Mouse (Mus musculus) embryonic stem cell, embryonic (primary cell): ENCODE results near the gene Pla2g3.

ENCODE experiments used
- CTCF ChIA-PET, 4 experiments: fragments of 300-600 bp in 2 of 4; fragments of 350-600 bp in 2 of 4; sonication (Branson Sonifier 250); formaldehyde crosslinking; loops; one replicate each; lab custom pipeline; 2022; ENCODE audit warnings: inconsistent platforms in 2 of 4; lab: Charles Lee
- POLR2A ChIA-PET, 4 experiments: fragments of 300-600 bp in 2 of 4; fragments of 350-600 bp in 2 of 4; sonication (Branson Sonifier 250); formaldehyde crosslinking; loops; one replicate each; lab custom pipeline; 2022; ENCODE audit warnings: antibody characterized with exemption in 4 of 4, inconsistent platforms in 1 of 4; lab: Charles Lee

The Pla2g3 gene

DNA sequence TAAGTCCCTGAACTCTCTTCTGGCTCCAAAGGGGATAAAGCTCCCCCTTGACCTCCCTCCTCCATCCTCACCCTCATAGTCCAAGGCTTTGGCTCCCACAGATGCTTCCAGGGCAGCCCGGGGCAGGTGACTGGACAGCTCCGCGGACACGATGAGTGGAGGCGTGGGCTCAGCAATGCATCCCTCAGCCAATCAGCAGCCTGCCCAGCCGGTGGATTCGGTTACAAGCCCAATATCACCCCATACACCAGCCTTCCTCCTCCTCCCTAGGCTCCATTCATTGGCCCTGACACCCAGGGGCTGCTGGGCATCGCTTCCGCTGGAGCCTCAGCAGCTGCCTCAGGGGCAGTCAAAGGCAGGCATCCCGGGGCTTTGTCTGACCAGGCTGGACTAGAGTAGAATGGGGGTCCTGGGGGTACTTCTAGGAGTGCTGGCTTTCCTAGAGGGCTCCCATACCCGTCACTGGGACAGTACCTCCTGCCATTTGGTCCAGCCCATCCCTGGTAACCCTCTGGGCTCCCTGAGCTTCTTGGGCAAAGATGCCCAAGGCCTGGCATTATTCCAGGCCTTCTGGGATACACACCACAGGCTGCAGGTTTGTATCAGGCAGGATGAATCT, at the start of gene Pla2g3:
TSS of gene Pla2g3 (plus strand) at position 333 of the 619 bp plus-strand sequence.
- CTCF ChIA-PET = interaction anchor here (0.6 to 2.2 kb wide), 4 partner anchors 16 to 388 kb away, joined by 3 to 7 read pairs (median 6); partner anchors contain the start of gene Selenom (in 1 of the 4)
- POLR2A ChIA-PET = interaction anchor here in 2 of 4 experiments (0.5 to 1.6 kb wide), 3 partner anchors 9 to 13 kb away, joined by 3 to 6 read pairs (median 3); no protein-coding TSS in a partner anchor

DNA sequence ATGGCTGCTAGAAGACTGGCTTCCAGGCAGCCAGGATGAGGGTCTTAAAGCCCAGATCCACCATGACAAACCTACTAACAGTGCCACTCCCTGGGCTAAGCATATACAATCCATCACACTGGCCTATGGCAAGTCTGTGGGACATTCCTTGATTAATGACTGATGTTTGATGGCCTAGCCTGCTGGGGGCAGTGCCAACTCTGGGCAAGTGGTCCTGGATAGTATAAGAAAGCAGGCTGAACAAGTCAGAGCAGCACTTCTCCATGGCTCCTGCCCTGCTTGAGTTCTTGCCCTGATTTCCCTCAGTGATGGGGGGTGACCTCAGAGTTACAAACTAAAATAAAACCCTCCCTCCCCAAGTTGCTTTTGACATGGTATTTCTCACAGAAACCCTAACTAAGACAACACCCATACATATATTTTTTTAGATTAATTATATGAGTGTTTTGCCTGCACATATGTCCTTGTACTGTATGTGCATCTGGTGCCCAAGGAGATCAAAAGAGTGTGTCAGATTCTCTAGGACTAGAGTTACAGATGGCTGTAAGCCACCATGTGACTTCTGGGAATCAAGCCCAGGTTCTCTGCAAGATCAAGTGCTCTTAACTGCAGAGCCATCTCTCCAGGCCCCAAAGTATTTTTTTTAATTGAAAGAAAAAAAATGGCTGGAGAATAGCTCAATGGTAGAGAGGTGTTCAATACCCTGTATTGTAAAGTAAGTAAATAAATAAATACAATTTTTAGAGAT, 46.2 kb upstream of the Pla2g3 start:
- ChIA-PET POLR2A (interaction anchor here in 2 of 4 experiments (2.7 to 3.5 kb wide), 2 partner anchors 10 kb away, joined by 10 to 14 read pairs; partner anchors contain the start of gene Rnf185 (in 2 of the 2)), CTCF (interaction anchor here in 1 of 4 experiments (1.8 kb wide), 1 partner anchor 11 kb away, joined by 4 read pairs; no protein-coding TSS in a partner anchor)

DNA sequence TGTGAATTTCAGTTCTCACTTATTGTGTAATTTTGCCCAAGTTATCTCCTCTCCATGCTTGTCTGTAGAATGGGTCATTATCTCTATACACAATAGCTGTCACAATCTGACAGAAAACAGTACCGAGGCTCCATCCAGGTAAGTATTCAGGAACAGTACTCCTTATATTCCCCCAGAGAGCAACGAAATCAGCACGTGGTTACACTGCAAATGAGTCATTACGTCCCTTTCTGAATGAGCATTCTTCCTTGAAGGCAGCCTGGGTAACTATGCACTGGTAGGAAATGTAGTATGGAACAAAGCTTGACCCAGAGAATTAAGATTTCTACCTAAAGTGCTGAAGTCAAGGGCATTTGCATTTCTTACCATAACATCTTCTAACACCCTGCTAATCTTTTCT, 45.4 kb upstream of the Pla2g3 start:
- POLR2A ChIA-PET = interaction anchor here in 2 of 4 experiments (0.5 to 2.7 kb wide), 4 partner anchors 9 to 153 kb away, joined by 3 to 10 read pairs (median 3); partner anchors contain the start of genes Pik3ip1 (in 1 of the 2) and Rnf185 (in 1 of the 2)
- CTCF ChIA-PET = interaction anchor here in 2 of 4 experiments (1.5 to 1.8 kb wide), 2 partner anchors 11 to 22 kb away, joined by 4 to 7 read pairs; no protein-coding TSS in a partner anchor

DNA sequence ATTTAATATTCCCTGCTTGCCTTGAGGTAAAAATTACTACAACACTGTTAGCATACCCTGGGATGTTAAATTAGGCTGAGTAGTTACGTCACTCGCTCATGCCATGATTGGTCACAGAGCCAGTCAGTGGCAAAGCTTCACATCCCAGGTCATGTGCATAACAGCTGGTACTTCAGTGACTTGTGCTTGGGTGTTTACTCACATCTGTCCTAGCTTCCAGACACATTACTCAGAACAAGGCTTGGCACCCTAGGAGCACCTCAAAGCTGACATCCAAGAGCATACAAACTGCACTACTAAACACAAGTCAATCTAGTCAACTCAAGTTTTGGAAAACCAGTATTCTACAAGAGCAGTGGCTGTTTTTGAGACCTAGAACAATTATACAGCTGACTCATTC, 45.0 kb upstream of the Pla2g3 start:
- ChIA-PET POLR2A (interaction anchor here in 3 of 4 experiments (0.5 to 2.7 kb wide), 5 partner anchors 8 to 154 kb away, joined by 3 to 10 read pairs (median 3); partner anchors contain the start of genes Pik3ip1 (in 1 of the 3) and Rnf185 (in 1 of the 3)), CTCF (interaction anchor here in 3 of 4 experiments (0.6 to 1.8 kb wide), 3 partner anchors 10 to 543 kb away, joined by 4 to 7 read pairs (median 4); no protein-coding TSS in a partner anchor)

DNA sequence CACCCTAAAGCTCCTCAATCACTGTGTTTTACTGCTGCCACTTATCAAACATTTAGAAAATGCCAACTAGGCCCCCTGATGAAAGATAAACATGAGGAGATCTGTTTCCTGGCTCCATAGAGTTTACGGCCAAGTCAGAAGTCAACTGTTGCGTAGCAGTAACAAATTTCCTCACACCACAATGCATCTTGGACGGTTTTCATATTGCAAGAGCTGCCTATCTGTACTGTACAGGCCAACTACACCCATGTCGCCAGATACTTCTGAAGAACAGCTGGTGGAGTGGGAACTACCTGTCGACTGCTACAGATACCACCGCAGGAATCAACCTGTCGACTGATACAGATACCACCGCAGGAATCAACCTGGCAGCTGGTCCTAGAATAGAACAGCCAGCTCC, 43.2 kb upstream of the Pla2g3 start:
- CTCF ChIA-PET = interaction anchor here in 1 of 4 experiments (0.6 kb wide), 2 partner anchors 23 to 1470 kb away, joined by 3 read pairs; no protein-coding TSS in a partner anchor

DNA sequence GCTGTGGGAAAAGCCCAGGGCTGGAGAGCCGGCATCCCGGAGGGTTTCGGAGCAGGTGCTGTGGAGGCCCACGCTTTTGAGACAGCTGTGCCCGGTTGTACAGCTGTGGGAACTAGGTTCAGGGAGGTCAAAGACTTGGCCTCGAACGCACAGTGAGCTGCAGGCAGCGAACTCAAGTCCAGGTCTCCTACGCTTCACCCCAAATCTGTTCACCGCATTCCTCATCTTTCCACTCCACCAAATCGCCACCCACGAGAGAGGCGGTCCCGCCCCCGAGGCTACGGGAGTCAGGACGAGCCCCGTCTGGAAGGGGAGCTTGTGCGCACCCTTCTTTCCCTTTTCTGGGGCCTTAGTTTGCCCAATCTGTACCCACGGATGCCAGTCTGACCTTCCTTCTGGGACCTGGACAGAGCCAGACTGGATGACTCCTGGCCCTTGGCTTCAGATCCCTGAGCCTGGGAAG, 36.4 kb upstream of the Pla2g3 start:
- ChIA-PET POLR2A (interaction anchor here (0.6 to 5.3 kb wide), 86 partner anchors 10 to 537 kb away, joined by 3 to 49 read pairs (median 4); partner anchors contain the start of genes Drg1 (in 3 of the 4), Morc2a (in 3 of the 4), Patz1 (in 2 of the 4) and Pik3ip1 (in 2 of the 4)), CTCF (interaction anchor here in 3 of 4 experiments (0.6 to 4.2 kb wide), 6 partner anchors 20 to 141 kb away, joined by 3 to 41 read pairs (median 4); partner anchors contain the start of genes Limk2 (in 1 of the 3) and Selenom (in 1 of the 3))

More for the DNA sequence above, 43.2 kb upstream of the Pla2g3 start:
- POLR2A ChIA-PET = interaction anchor here in 1 of 4 experiments (0.7 to 1.1 kb wide), 4 partner anchors 9 to 147 kb away, joined by 3 to 4 read pairs (median 4); no protein-coding TSS in a partner anchor

DNA sequence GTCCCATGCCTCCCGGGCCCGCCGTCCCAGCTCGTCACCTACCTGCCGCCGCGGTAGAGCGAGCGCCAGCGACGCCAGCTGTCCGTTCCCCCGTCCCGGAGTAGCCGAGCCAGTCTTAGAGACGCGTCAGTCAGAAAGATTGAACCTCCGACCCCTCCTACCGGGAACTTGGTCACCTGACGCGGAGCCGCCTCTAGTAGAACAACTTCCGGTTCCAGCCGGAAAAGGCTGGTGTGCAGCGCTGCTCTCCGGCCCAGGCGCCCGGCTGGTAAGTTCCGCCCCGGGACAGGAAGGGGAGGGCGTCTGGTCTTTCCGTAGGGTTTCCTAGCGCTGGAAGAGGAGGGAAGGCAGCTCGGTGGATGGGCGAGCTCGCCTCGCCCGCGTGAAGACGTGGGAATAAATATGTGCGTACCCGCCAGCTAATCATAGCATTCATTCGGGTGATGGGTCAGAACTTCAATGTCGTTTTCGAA, 35.9 kb upstream of the Pla2g3 start, which contains the start of gene Rnf185:
TSS of gene Rnf185 (minus strand) at position 197 of the 473 bp plus-strand sequence.
- CTCF ChIA-PET = interaction anchor here in 3 of 4 experiments (0.6 to 4.2 kb wide), 11 partner anchors 43 to 382 kb away, joined by 3 to 41 read pairs (median 4); partner anchors contain the start of genes Limk2 (in 1 of the 3), Pik3ip1 (in 1 of the 3) and Selenom (in 1 of the 3)

DNA sequence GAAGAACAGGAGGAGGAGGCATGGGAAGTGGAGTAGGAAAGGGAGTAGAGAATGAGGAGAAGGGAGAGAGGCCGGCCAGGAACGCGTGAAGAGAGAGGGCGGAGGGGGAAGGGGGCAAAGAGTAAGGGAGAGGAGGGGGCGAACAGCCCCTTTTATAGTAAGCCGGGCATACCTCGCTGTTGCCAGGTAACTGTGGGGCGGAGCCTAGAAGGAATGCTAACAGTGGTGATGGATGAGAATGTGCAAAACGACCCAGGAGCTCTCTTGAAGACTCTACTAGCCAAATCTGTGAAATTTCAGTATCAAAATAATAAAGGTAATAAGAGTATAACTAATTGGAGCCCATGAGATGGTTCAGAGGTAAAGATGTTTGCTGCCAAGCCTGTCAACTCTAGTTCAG, 35.3 kb upstream of the Pla2g3 start:
- ChIA-PET CTCF (interaction anchor here (0.6 to 4.2 kb wide), 38 partner anchors 10 to 428 kb away, joined by 3 to 41 read pairs (median 4); partner anchors contain the start of genes Selenom (in 3 of the 4), Pik3ip1 (in 2 of the 4) and Limk2 (in 1 of the 4)), POLR2A (interaction anchor here (0.6 to 5.3 kb wide), 68 partner anchors 8 to 461 kb away, joined by 3 to 49 read pairs (median 5); partner anchors contain the start of genes Morc2a (in 4 of the 4), Drg1 (in 3 of the 4), Selenom (in 2 of the 4) and Patz1 (in 1 of the 4))

More for the DNA sequence above, 35.9 kb upstream of the Pla2g3 start, which contains the start of gene Rnf185:
- POLR2A ChIA-PET = interaction anchor here (0.6 to 5.3 kb wide), 91 partner anchors 9 to 536 kb away, joined by 3 to 49 read pairs (median 4); partner anchors contain the start of genes Drg1 (in 3 of the 4), Morc2a (in 3 of the 4), Patz1 (in 2 of the 4) and Pik3ip1 (in 2 of the 4)

DNA sequence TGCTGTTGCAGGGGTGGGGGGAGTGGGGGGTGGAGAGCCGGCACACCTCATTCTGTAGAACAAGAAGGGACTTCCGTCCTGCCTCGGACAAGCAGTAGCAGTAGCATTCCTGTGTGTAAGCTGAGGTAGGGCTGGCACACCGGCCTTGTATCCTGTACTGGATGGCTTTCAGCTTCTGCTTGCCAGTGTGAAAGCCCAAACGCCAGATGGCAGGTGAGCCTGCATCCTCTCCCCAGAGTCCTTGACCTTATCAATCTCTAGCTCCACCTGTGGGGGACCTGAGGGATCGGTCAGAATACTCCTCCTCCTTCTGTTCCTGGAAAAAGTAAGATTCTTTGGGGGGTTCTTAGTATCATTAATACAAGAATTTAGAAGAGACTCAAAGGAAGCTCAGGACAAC, 34.6 kb upstream of the Pla2g3 start:
- POLR2A ChIA-PET = interaction anchor here (0.6 to 5.3 kb wide), 48 partner anchors 8 to 511 kb away, joined by 3 to 49 read pairs (median 4); partner anchors contain the start of genes Morc2a (in 4 of the 4), Drg1 (in 2 of the 4), Pik3ip1 (in 1 of the 4) and Selenom (in 1 of the 4)

DNA sequence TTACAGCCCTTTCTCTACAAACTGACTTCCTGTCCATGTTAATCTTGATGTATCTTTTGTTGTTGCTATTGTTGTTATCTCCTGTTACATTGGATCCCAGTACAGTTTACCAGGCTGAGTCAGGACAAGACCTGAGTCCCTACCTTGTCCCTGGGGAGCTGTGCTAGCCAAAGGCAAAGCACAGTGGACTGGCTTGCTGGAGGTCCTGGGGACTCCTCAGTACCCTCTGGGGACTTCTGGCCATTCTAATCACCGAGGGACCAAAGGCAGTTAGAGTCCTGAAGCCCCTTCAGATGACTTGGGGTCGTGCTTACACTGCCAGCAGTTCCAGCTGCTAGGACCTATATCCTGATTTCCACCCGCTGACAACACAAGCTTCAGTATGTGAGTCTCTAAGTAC, 33.6 kb upstream of the Pla2g3 start:
- ChIA-PET POLR2A (interaction anchor here in 2 of 4 experiments (0.6 to 5.3 kb wide), 17 partner anchors 16 to 1309 kb away, joined by 3 to 49 read pairs (median 3); partner anchors contain the start of genes Morc2a (in 2 of the 2), Pik3ip1 (in 1 of the 2) and Selenom (in 1 of the 2)), CTCF (interaction anchor here (0.8 to 4.2 kb wide), 18 partner anchors 21 to 332 kb away, joined by 3 to 41 read pairs (median 3); partner anchors contain the start of genes Limk2 (in 1 of the 4) and Selenom (in 1 of the 4))

More for the DNA sequence above, 34.6 kb upstream of the Pla2g3 start:
- CTCF ChIA-PET = interaction anchor here (0.5 to 4.2 kb wide), 49 partner anchors 9 to 627 kb away, joined by 3 to 41 read pairs (median 4); partner anchors contain the start of genes Selenom (in 3 of the 4), Pik3ip1 (in 2 of the 4) and Morc2a (in 1 of the 4)

DNA sequence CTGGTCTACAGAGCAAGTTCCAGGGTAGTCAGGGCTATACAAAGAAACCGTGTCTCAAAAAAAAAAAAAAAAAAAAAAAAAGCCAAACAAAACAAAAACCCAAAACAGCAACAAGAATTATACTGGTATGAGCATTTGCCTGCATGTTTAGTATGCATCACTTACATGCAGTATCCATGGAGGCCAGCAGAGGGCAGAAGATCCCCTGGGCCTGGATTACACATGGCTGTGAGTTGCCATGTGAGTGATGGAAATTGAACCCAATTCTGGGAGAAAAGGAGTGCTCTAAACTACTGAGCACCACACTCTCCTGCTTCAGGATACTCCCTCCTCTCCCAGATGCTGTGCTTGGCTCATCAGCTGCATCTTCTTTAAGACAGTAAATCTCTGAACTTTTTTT, 31.7 kb upstream of the Pla2g3 start:
- ChIA-PET POLR2A (interaction anchor here in 2 of 4 experiments (0.6 to 1.4 kb wide), 4 partner anchors 9 to 192 kb away, joined by 3 to 6 read pairs (median 4); no protein-coding TSS in a partner anchor), CTCF (interaction anchor here in 2 of 4 experiments (0.7 to 1.7 kb wide), 9 partner anchors 11 to 280 kb away, joined by 3 to 6 read pairs (median 4); partner anchors contain the start of gene Selenom (in 1 of the 2))

DNA sequence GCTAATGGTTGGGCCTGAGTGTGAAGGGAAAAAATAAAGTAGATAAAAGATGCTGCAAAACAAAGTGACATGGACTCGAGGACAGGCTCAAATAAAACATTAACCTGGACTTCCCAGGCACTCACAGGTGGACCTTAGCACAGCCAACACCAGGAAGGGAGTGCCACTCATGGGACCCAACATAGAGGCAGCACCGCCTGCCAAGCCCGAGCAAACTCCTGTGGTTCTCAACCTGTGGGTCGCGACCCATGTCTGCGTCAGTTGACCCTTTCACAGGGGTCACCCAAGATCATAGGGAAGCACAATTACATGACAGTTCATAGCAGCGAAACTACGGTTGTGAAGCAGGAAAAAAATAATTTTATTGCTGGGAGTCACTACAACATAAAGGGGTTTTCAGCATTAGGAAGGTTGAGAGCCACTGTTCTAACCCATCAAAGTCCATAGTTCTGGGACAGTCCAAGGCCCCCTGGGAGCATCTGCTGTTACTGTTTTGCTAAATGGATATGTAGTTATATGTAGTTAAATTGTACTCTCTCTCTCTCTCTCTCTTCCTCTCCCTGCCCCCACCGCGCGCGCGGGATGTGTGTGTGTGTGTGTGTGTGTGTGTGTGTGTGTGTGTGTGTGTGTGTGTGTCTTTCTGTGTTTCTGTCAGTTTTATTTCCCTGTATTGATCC, 29.5 kb upstream of the Pla2g3 start:
- CTCF ChIA-PET = interaction anchor here in 3 of 4 experiments (0.6 to 1.9 kb wide), 3 partner anchors 56 to 138 kb away, joined by 3 to 7 read pairs (median 4); partner anchors contain the start of gene Selenom (in 2 of the 3)

DNA sequence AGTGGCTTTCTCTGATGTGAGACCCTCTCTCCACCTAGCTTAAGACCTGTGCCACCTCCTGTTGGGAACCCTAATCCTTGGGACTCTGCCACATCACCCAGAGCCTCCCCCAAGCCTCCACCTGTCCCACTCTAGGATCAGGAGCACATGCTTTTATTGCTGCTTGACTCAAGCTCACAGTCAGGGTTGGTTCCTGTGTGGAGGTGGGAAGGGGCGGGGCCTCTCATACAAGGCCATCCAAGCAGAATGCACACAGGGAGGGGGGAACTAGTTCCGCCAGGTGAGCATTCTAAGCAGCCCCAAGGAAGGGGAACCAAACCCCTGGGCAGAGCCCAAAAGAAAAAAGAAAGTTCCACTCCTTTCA, 29.0 kb upstream of the Pla2g3 start:
- ChIA-PET POLR2A (no interaction called here), CTCF (interaction anchor here in 2 of 4 experiments (0.6 to 1.9 kb wide), 2 partner anchors 55 to 138 kb away, joined by 4 to 7 read pairs; partner anchors contain the start of gene Selenom (in 1 of the 2))

More for the DNA sequence above, 29.5 kb upstream of the Pla2g3 start:
- POLR2A ChIA-PET = interaction anchor here in 2 of 4 experiments (1.1 to 1.6 kb wide), 3 partner anchors 10 to 190 kb away, joined by 3 to 4 read pairs (median 3); no protein-coding TSS in a partner anchor

DNA sequence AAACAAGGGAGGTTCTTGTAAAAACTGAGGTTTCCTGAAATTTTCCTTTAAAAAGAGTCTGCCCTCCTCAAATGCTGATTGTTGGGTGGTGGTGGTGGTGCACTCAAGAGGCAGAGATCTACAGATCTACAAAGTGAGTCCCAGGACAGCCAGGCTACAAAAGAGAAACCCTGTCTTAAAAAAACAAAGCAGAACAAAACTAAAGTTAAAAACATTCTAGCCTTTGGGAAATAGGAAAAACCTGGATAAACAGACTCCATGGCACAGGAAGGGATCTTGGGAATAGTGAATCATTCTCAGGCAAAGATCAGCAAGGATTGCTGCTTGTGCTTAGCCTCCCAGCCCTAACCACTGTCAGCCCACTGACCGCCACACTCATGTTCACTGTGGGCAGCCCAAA, 25.2 kb upstream of the Pla2g3 start:
- POLR2A ChIA-PET = no interaction called here
- CTCF ChIA-PET = interaction anchor here in 1 of 4 experiments (1.8 kb wide), 1 partner anchor 9 kb away, joined by 5 read pairs; no protein-coding TSS in a partner anchor

DNA sequence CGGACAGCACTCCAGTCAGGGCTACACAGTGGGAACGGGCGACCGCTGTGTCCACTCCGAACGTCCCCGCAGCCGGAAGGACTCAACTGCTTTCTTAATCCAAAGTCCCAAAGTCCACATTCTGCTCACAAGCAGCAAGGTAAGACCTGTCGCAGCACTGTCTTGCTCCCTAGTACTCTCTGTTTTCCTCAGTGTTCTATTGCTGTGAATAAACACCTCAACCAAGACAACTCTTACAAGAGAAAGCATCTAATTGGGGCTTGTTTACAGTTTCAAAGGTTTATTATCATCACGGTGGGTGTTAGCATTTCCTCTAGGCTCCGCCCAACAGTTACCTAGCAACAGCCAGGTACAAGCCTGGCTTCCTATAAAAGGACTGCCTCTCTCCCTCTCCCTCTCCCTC, 16.6 kb upstream of the Pla2g3 start:
- ChIA-PET CTCF (interaction anchor here in 1 of 4 experiments (1.0 kb wide), 1 partner anchor 64 kb away, joined by 3 read pairs; no protein-coding TSS in a partner anchor), POLR2A (interaction anchor here in 1 of 4 experiments (1.3 kb wide), 1 partner anchor 64 kb away, joined by 3 read pairs; no protein-coding TSS in a partner anchor)
